22 mouse cellular contexts compared by ENCODE assay signal in the genomic region with DNA sequence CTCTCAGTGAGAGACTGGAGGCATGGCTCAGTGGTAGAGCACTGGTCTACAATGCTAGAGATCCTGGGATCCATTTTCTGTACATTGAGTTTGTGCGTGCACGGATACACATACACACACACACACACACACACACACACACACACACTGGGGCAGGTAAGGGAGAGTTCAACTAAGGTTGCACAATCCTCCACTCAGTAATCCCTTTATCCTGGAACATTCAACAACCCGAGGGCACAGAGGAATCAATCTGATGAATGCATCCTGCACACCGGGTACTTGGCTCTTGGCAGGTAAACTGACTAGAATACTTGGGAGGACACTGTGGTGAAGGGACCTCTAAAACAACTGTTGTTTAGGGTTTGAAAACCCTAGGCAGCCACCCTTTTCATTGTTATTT.
A peak's percentile ranks its signal among the peaks of the same experiment; 100 is the strongest.
DNase-seq lines count a peak whose midpoint lies in the region; ATAC-seq and TF ChIP-seq lines count a peak whose summit lies in the region.
"Had no signal": no experiment of that assay in that cellular context is flagged by ENCODE, and none has a peak within 500 bp of the region (broad histone marks: within the 10 kb centered on the region; RNA-seq: fewer than 3 reads in every experiment).

No protein-coding gene starts in this region.

- H3K4me1 ChIP-seq in intestine, embryonic 15.5 days (replicated peaks): no peaks in the 10 kb centered on the region
- no peaks in the 10 kb centered on the region for H3K4me1 ChIP-seq in intestine, embryonic 16.5 days (ENCODE audit: control insufficient read depth, insufficient read depth, low read length)
- H3K4me1 ChIP-seq in liver, postnatal 0 days (ENCODE audit: insufficient read depth): no peaks in the 10 kb centered on the region
- no peaks in the 10 kb centered on the region for H3K4me1 ChIP-seq in liver, embryonic 12.5 days
- H3K4me1 ChIP-seq: embryonic facial prominence, embryonic 15.5 days had no signal

- H3K36me3 ChIP-seq in intestine, embryonic 15.5 days: no peaks in the 10 kb centered on the region
- H3K36me3 ChIP-seq in intestine, embryonic 16.5 days (ENCODE audit: control insufficient read depth, insufficient read depth, low read length): no peaks in the 10 kb centered on the region
- no peaks in the 10 kb centered on the region for H3K36me3 ChIP-seq in liver, postnatal 0 days (replicated peaks; ENCODE audit: insufficient read depth, low read length)
- H3K36me3 ChIP-seq in liver, embryonic 12.5 days: no peaks in the 10 kb centered on the region
- H3K36me3 ChIP-seq: forebrain, embryonic 15.5 days had no signal

- no peak for DNase-seq in liver, postnatal 0 days
- DNase-seq in fat pad, adult 2 months (ENCODE audit: extremely low read depth, low read depth, low spot score): peak; percentile 85
- peak; percentile 86 for DNase-seq in gonadal fat pad, adult 2 months (ENCODE audit: low read depth)
- no peak for DNase-seq in layer of hippocampus, adult 9-10 months (ENCODE audit: low spot score)
- DNase-seq: adrenal gland, adult 2 months; adrenal gland, postnatal 10 days; adrenal gland, postnatal 25 days; cerebellum, adult 11 months; cerebellum, adult 18-20 months; cerebellum, adult 8-10 months; cerebellum, adult 9-11 months; cerebellum, postnatal 14 days; cerebellum, postnatal 36 days; embryo, embryonic 11 days had no signal

- 80% methylated on average over 4 of the region's 4 CpGs for WGBS in intestine, embryonic 15.5 days
- WGBS in intestine, embryonic 16.5 days: 81% methylated on average over 4 of the region's 4 CpGs
- WGBS in liver, postnatal 0 days (ENCODE audit: insufficient replicate concordance): 51% methylated on average over 4 of the region's 4 CpGs
- 80% methylated on average over 4 of the region's 4 CpGs for WGBS in liver, embryonic 12.5 days (ENCODE audit: insufficient replicate concordance)

- H3K9me3 ChIP-seq in intestine, embryonic 15.5 days: no peaks in the 10 kb centered on the region
- no peaks in the 10 kb centered on the region for H3K9me3 ChIP-seq in intestine, embryonic 16.5 days (ENCODE audit: control insufficient read depth, low read length)
- no peaks in the 10 kb centered on the region for H3K9me3 ChIP-seq in liver, postnatal 0 days (ENCODE audit: low read length)
- no peaks in the 10 kb centered on the region for H3K9me3 ChIP-seq in liver, embryonic 12.5 days (replicated peaks)
- H3K9me3 ChIP-seq: embryonic facial prominence, embryonic 15.5 days; forebrain, embryonic 13.5 days; forebrain, embryonic 15.5 days had no signal

- H3K4me3 ChIP-seq in intestine, embryonic 15.5 days (replicated peaks): no peak overlapping the region
- H3K4me3 ChIP-seq in intestine, embryonic 16.5 days (ENCODE audit: low read length): no peak overlapping the region
- no peak overlapping the region for H3K4me3 ChIP-seq in liver, postnatal 0 days (ENCODE audit: low read depth, low read length)
- H3K4me3 ChIP-seq in liver, embryonic 12.5 days: no peak overlapping the region
- H3K4me3 ChIP-seq: embryonic facial prominence, embryonic 13.5 days; embryonic facial prominence, embryonic 15.5 days; erythroblast, embryonic 14.5 days; forebrain, embryonic 13.5 days; forebrain, embryonic 15.5 days had no signal

- ATAC-seq in intestine, embryonic 15.5 days: 0 out of 2 replicates have a peak, but pooled peaks have one; percentile 23
- no peak for ATAC-seq in intestine, embryonic 16.5 days
- peak; percentile 66 for ATAC-seq in liver, postnatal 0 days
- ATAC-seq in liver, embryonic 12.5 days: no peak
- ATAC-seq: forebrain, embryonic 13.5 days had no signal

- no peak overlapping the region for H3K27ac ChIP-seq in intestine, embryonic 15.5 days
- no peak overlapping the region for H3K27ac ChIP-seq in intestine, embryonic 16.5 days (ENCODE audit: low read length)
- no peak overlapping the region for H3K27ac ChIP-seq in liver, postnatal 0 days (ENCODE audit: low read depth)
- H3K27ac ChIP-seq in liver, embryonic 12.5 days: no peak overlapping the region
- H3K27ac ChIP-seq: embryonic facial prominence, embryonic 13.5 days; embryonic facial prominence, embryonic 15.5 days; forebrain, embryonic 13.5 days; forebrain, embryonic 15.5 days had no signal

- no peak overlapping the region for H3K9ac ChIP-seq in intestine, embryonic 15.5 days
- H3K9ac ChIP-seq in intestine, embryonic 16.5 days (ENCODE audit: low read depth, low read length): no peak overlapping the region
- no peak overlapping the region for H3K9ac ChIP-seq in liver, postnatal 0 days (replicated peaks)
- H3K9ac ChIP-seq in liver, embryonic 12.5 days: no peak overlapping the region
- H3K9ac ChIP-seq: embryonic facial prominence, embryonic 13.5 days; embryonic facial prominence, embryonic 15.5 days; forebrain, embryonic 13.5 days; forebrain, embryonic 15.5 days had no signal

- H3K27me3 ChIP-seq in intestine, embryonic 15.5 days (replicated peaks): no peaks in the 10 kb centered on the region
- H3K27me3 ChIP-seq in intestine, embryonic 16.5 days (replicated peaks; ENCODE audit: control insufficient read depth, insufficient read depth, low read length): no peaks in the 10 kb centered on the region
- no peaks in the 10 kb centered on the region for H3K27me3 ChIP-seq in liver, postnatal 0 days (ENCODE audit: insufficient read depth, low read length)
- H3K27me3 ChIP-seq in liver, embryonic 12.5 days (replicated peaks): no peaks in the 10 kb centered on the region
- H3K27me3 ChIP-seq: embryonic facial prominence, embryonic 13.5 days; embryonic facial prominence, embryonic 15.5 days; forebrain, embryonic 13.5 days; forebrain, embryonic 15.5 days had no signal

- no peak for TF ChIP-seq EP300 in liver, postnatal 0 days (IDR thresholded peaks at IDR 0.05; ENCODE audit: low read depth)

- no peak for TF ChIP-seq CTCF in liver, postnatal 0 days (IDR thresholded peaks at IDR 0.05; ENCODE audit: low read depth)

- no peak overlapping the region for H3K4me2 ChIP-seq in intestine, embryonic 15.5 days (replicated peaks)
- H3K4me2 ChIP-seq in intestine, embryonic 16.5 days (ENCODE audit: low read depth, low read length): no peak overlapping the region
- no peak overlapping the region for H3K4me2 ChIP-seq in liver, postnatal 0 days (ENCODE audit: low read depth, low read length)
- no peak overlapping the region for H3K4me2 ChIP-seq in liver, embryonic 12.5 days
- H3K4me2 ChIP-seq: embryonic facial prominence, embryonic 13.5 days; embryonic facial prominence, embryonic 15.5 days; forebrain, embryonic 13.5 days; forebrain, embryonic 15.5 days had no signal

Comparison
In these comparisons a context has a peak if more than half of its experiments do, and no peak if none do; other contexts are left out.
1. ATAC-seq: peak in intestine, embryonic 15.5 days (single experiment) and liver, postnatal 0 days (single experiment); none in intestine, embryonic 16.5 days (single experiment) and liver, embryonic 12.5 days (single experiment).
2. DNase-seq: peak in fat pad, adult 2 months (single experiment) and gonadal fat pad, adult 2 months (single experiment); none in liver, postnatal 0 days (single experiment) and layer of hippocampus, adult 9-10 months (single experiment).